Mouse (Mus musculus): ENCODE results near the gene Agrp.

The Agrp gene

DNA sequence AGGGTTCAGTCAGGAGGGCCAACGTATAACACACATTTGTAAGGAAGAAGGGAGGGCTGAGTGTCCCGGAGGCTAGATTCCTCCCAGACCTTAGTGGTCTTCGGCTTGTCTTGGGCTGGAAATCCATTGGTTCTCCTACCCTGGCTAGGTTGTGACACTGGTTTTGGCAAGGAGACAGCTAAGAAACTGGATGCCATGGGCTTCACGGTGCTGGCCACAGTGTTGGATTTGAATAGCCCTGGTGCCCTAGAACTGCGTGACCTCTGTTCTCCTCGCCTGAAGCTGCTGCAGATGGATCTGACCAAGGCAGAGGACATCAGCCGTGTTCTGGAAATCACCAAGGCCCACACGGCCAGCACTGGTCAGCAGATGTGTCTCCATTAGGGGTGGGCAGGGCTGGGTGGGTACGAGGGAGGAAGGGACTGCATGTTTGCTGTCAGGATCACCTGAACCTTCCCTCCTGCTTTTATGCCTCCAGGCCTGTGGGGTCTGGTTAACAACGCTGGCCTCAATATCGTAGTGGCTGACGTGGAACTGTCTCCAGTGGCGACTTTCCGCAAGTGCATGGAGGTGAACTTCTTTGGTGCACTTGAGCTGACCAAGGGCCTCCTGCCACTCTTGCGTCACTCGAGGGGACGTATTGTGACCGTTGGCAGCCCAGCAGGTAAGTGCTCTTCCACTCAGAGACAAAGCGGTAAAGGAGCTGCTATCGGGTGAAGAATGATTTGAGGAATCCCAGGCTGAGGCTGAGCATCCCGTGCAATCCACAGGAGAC lies 115.0 kb downstream of the Agrp start:
- DNase-seq (ENCODE audit: extremely low read depth, insufficient read length, low spot score), result no peak

DNA sequence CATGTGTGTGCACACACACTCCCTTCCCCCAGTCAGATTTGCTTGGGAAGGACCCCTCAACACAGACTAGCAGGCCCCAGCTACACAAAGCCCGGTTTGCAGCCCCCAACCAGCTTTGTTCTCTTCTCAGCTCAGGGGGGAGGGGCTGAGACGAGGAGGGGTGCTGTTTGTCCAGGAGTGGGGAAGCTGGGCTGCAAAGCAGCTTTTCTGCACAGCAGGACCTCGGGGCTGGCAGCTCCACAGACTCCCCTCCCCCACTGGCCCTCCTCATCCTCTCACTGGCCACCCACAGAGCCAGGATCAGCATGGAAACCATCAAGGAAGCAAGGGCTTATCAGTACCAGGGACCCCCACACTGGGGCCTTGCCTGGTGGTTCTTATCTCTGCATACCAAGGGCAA lies 116.1 kb downstream of the Agrp start:
- no peak for DNase-seq (ENCODE audit: extremely low read depth, insufficient read length, low spot score)

GRCm38 (mm10) chr8:105520521-105520920 lies 116.7 kb downstream of the Agrp start:
- no peak for DNase-seq (ENCODE audit: extremely low read depth, insufficient read length, low spot score)

DNA sequence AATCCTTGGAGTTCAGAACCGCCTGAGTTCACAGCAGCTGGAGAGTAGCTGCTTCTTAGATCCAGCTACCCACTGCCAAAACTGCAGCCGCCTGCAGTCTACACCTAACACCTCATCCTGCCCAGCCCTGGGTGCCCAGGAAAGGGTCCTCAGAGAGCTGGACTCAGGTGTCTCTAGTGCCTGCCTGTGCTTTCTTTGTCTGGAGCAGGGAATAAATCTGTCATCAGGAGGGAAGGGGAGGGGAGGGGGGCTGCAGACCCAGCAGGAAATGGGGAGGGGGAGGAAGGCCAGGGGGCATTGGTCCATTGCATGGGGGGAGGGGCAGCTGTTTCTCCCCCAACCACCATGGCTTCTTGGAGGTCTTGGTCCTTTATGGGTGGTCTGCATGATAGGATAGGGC lies 117.6 kb downstream of the Agrp start:
- DNase-seq (ENCODE audit: extremely low read depth, insufficient read length, low spot score), result no peak

DNA sequence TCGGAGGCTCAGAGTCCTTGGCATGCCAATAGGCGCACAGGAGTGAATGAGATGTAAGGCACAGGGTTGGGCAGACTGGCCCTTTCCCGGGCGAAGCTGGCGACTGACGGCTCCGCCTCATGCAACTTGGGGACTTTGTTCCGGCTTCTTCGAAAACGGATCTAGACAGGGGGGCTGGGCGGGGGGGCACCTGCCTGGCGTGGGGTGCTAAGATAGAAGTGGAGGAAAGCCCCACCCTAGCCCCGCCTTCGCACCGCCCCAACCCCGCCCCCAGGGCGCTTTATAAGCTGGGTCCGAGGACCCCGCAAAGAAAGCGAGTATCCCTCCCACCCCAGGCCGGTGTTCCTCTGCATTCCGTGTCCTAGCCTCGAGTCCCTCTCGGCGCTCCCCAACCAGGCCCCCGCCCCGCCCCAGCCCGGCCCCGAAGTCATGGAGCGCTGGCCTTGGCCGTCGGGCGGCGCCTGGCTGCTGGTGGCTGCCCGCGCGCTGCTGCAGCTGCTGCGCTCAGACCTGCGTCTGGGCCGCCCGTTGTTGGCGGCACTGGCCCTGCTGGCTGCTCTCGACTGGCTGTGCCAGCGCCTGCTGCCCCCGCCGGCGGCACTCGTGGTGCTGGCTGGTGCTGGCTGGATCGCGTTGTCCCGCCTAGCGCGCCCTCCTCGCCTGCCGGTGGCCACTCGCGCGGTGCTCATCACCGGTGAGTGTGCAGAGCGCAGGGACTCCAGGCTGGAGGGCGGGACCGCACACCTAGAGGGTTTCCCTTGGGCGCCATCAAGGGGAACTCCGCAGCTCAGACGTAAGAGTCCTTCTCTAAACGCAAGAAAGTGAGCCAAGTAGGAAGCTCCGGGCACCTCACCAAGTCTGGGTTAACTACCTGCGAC lies 118.5 kb downstream of the Agrp start, which contains the start of gene Hsd11b2:
Gene Hsd11b2, plus strand, starts transcription at position 320 of the 878 bp plus-strand sequence.
- DNase-seq (ENCODE audit: extremely low read depth, insufficient read length, low spot score), result no peak

DNA sequence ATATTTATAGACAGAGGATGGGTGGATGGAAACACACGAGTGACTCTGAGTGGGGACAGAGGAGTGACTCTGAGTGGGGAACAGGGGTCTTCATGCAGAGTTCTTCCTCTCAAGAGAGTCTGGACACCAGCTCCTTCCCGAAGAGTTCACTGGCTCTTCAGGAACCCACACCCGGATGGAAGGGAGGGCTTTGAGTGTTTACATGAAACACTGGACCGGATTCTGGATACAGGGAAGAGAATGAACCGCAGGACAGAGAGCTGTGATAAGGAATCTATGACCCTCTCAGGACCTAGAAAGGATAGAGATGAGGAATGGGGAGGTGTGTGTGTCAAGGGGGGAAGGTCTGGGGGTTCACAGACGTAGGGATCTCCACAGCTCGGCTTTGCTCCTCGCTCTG lies 119.8 kb downstream of the Agrp start:
- DNase-seq (ENCODE audit: extremely low read depth, insufficient read length, low spot score), result no peak

Data from 3134 (cell line).